Mouse (Mus musculus): ENCODE measurements around the gene Git2.

The Git2 gene

DNA sequence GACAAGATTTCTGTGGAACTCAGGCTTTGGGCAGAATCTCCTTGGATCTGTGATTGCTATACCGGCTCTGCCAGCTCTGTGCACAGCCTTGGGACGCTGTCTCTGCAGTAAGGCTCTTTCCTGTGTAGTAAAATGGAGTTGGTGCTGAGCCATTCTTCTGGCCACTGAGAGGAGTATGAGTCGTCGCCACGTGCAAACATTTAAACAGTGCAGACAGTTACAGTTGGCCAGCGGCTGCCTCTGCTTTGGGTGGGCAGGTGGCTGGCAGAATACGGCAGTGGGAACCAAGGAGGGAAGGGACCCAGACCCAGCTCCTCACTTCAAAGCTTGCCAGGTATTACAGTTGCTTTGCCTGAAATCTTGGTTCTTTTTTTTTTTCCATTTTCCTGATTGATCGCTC is 21.9 kb upstream of the Git2 start:
- DNase-seq (ENCODE audit: extremely low read depth, low read depth, low spot score), result no peak

DNA sequence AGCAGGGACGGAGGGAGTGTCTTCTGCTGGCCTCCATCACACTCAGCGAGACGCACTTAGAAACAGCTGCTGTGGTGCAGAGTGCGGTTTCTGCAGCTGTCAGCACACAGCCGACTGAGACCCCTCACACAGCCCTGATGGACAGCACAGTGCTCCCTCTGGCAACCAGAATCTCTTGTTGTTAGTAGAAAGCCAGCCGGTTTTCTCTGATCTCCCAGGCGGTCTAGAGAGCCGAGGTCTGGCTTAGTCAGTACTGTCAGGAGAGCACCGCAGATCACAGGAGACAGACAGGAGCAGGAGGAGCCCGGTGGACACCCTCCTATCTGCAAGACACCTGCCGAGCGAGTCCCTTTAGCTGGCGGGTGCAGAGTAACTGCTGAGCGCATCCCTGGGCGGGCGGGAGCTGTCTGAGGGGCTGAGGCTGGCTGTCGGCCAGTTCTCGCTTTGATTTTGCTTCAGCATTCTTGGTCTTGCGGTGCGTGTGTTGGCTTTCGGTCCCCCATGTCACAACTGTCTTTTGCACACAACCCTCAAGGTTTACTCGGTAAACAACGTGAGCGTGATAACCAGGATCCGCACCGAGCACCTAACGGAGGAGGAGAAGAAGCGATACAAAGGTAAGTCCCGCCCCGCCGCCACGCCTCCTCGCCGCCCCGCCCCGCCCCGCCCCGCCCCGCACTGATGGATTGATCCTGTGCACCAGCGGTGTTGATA is 21.1 kb upstream of the Git2 start:
- DNase-seq (ENCODE audit: extremely low read depth, low read depth, low spot score), result no peak

DNA sequence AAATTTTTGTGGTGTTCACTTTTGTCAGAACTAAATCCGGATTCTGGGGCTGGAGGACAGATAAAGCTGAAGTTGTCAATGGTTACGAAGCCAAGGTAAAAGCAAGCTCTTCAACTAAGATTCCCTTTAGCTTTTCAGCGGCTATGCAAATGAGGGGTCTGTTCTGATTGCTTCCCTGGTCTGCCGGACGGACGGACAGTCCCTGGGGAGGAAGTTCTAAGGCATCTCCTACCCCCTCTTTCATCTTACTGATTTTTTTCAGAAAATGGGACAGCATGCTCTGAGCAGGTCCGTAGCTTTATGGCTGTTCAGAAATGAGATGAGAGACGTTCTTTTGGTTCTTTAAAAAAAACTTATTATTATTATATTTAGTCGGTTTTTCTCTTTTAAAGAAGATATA is 20.3 kb upstream of the Git2 start:
- no peak for DNase-seq (ENCODE audit: extremely low read depth, low read depth, low spot score)

DNA sequence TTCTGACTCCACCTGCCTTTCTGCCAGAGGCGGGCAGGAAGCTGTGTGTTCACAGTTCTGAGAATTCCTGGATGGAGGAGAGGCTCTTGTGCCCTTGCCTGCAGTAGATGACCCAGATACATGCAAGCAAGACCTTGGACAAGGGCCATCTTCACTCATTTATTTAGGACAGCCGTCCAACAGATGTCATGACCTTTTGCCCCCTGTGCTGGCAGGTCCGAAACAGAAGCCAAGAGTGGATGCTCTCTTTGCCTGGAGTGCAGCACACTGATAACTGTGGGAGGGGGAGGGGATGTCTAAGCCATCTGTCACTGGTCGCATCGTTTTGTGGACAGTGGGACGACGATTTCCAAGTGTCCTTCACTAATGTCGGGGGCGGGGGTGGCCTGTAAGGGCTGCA is 19.9 kb upstream of the Git2 start:
- no peak for DNase-seq (ENCODE audit: extremely low read depth, low read depth, low spot score)

DNA sequence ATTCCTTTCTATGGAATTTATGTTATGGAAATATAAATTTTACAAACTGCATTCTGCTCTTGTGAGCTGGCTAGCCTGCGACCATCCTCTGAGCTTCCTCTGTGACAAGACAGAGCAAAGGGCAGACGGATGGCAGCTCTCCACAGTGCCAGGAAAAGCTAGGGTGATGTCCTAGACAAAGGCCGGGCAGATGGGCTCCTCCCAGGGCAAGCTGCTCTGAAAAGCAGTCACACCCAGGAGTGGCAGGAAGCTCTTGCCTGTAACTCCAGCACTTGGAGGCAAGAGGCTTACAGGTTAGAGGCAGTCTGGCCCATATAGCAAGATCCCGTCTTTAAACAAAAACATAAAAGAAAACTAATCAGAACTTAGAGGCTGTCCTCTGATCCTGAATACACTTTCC is 19.3 kb upstream of the Git2 start:
- no peak for DNase-seq (ENCODE audit: extremely low read depth, low read depth, low spot score)

DNA sequence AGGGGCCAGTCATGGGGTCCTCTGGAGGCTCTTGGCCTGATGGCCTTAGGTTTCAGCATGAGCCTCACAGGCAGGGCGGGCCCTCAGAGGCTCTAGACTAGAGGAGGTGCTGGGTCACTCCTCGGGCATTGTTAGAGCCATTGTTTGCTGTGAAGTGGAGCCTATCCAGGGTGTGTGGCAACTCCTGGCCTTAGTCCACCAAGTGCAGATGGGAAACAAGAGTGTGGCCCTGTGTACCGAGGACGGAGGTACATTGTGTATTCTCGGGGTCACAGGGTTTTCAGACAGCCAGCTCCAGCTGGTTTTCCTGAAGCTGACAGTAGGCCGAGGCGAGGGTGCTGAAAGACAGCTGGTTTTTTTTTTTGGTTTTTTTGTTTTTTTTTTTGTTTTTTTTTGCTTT is 18.0 kb upstream of the Git2 start:
- DNase-seq (ENCODE audit: extremely low read depth, low read depth, low spot score), result peak; percentile 52

DNA sequence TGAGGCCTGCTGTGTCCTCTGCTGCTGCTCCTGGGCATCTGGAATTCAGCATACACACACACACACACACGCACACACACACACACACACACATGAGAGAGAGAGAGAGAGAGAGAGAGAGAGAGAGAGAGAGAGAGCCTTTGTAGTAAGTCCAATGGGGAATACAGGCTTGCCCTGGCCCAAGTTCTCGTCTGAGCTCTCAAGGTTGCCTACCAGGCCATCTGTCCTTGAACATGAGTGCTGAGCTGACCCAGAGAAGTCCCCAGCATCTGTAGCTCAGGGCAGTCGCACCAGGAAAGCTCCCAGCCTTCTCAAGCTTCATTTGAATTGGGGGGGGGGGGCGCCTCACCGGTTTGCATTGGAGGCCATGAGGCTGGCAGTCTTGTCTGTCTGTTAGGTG is 9.9 kb upstream of the Git2 start:
- DNase-seq (ENCODE audit: extremely low read depth, low read depth, low spot score), result no peak

DNA sequence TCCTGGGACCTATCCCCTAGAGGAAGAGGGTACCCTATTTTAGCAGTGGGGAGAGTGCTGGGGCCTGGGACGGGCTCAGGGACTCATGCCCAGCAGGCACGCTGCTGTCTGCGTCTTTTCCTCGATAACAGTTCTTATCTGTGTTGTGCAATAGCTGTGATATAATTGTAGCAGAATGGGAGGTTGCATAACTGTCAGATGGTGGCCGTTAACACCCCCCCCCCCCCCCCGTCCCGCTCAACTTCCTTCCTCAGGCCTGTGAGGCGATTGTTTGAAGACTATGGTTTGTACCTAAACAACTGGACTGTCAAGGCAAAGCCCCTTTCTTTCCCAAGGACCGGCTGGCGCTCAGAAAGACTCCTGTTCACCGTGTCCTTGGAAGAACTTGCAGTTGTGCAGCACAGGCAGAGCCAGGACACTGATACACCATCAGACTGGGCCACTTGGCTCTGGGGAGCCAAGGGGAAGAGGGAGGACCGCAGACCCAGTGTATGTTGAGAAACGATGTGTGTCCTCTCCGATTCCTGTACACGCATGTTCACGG is 9.4 kb upstream of the Git2 start:
- DNase-seq (ENCODE audit: extremely low read depth, low read depth, low spot score), result no peak

DNA sequence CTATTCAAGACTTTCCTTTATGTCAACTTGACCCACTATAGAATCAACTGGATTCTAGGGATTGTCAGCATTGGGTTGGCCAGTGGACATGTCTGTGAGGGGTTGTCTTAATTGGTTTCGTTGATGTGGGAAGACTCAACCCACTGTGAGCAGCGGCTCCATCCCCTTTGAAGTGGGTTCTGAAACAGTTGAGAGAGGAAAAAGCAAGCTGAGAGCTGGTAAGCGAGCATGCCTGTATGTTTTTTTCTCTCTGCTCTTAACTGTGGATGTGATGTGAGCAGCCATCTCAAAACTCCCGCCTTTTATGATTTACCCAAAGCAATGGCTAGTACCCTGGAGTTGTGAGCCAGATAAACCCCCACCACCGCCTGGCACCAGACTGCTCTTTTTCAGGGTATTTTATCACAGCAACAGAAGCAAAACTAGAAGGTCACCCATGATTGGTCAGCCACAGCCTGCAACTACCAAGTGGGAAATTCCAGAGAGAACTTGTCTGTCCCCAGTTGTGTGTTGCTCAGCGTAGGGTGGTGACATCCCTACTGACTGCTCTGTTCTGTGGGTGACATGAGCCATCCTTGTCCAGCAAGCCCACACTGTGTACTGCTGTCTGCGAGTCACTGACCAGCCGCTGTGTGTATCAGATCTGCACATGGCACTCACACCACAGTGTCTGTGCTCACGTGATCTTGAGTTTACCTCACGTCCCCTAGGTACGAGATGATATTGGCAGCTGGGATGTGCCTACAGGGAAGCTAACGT is 8.3 kb upstream of the Git2 start:
- DNase-seq (ENCODE audit: extremely low read depth, low read depth, low spot score), result no peak

DNA sequence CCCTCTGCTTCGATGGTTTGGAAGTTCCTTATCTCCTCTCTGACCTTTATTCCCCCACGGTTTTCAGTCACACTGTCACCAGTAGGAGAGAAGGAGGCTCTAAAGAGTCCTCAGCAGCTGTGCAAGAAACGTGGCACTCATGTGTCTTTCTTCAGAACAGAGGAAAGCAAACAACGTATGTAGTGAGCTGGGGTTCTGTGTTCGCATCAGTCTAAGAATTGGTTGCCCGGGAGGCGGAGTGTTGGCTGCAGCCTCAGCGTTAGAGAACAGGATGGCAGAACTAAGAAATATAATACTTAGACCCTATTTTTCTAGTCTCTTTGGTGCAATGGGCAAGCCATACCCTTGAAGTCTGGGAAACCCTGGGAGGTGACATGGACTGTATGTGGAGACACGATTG is 7.7 kb upstream of the Git2 start:
- DNase-seq (ENCODE audit: extremely low read depth, low read depth, low spot score), result no peak

DNA sequence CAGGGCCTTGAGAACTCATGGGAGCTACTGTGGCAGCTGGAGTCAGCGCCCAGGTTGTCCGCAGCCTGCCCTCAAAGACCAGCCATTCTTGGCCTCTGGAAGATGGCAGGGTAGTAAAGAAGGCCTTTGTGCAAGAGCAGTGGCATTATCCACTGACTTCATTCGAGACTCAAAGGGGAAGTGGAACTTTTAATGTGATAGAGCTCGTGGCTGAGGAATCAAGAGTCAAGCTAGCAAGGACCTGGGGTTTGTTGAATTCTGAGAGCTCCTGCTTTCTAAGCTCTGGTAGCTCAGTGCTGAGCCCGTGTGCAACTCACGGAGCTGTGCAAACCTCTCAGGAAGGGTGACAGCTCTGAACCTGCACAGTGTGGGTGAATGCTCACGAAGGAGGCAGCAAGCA is 5.6 kb upstream of the Git2 start:
- DNase-seq (ENCODE audit: extremely low read depth, low read depth, low spot score), result no peak

DNA sequence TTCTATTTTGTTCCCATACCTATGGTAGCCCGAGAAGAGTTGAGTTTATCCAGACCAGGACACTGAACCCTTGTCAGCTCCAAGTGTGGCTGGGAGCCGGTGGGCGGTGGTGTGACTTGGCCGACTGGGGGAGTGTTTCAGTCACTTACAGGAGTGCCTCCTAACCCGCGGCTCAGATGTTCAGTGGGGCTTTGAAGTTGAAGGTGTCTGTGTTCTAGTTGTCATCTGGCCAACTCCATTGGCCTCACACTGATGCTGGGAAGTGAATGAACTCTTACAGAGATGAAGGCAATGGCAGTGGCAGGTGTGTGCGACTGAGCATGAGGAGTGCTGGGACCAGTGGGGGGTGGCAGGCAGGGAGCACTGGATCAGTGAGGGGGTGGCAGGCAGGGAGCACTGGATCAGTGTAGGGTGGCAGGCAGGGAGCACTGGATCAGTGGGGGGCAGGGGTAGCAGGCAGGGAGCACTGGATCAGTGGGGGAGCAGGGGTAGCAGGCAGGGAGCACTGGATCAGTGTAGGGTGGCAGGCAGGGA is 4.7 kb upstream of the Git2 start:
- DNase-seq (ENCODE audit: extremely low read depth, low read depth, low spot score), result no peak

DNA sequence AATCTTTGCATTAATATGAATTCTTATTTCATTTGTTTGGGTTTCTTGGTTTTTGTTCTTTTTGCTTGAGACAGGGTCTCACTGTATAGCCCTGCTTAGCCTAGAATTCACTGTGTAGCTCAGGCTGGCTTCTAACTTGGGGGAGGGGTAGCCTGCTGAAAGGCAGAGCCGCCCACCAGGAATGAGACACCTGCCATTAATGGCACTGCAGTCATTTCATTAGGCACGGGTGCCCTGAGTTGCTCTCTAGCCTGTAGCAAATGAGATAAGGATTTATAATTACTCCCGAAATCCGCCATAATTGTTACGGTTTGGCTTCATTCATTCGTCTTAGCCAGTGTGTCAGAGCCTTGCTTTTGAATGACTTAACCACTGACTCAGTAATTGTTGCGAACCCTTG is 857 bp upstream of the Git2 start:
- no peak for DNase-seq (ENCODE audit: extremely low read depth, low read depth, low spot score)

DNA sequence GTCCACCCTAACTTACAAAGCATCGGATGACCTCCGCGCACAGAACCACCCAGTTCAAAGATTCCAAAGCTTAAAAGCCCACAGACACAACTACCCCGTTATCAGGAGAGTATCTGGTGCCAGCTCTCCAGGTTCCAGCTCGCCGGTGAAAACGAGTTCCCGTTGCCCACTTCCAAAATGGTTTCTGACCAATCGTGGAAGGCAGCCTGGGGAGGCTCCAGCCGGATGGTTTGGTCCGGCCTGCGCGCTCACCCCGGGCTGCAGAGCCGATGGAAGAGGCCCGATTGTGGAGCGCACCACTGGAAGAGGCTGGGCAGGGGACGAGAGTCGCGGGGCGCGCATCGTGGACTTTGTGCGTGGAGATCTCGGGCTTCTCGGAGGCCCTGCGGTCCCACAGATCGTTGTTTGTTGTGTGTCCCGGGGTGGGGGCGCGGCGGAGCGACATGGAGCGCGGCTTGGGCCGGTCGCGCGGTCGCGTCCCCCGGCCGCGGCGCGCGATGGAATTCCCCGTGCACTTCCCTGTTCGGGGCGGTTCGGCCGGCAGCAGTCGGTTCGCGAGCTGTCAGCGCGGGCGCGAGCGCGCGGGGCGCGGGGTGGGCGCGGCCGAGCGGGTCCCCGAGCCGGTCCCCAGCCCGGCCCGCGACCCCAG is 790 bp downstream of the Git2 start, which contains the start of gene Ankrd13a:
Gene Ankrd13a (plus strand): TSS at position 275 of the 649 bp plus-strand sequence.
- DNase-seq (ENCODE audit: extremely low read depth, low read depth, low spot score), result peak; percentile 30

DNA sequence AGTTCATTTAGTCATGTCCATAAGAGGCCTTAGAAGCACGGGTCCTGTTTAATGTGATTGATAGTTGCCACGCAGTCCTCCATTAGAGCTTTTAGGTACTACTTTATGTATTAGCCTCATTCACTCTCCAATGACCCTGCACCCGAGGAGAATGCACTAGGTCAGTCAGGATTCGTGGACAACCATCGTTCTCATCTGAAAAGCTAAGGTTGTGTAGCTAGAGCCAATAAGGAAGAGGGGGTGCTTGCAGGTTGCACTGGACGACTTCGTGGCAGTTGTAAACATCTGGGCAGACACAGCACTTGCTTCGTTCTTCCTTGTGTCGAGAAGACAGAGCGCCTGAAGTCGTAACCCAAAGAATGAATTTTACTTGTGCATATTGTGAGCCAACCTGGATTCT is 1.5 kb downstream of the Git2 start:
- no peak for DNase-seq (ENCODE audit: extremely low read depth, low read depth, low spot score)

DNA sequence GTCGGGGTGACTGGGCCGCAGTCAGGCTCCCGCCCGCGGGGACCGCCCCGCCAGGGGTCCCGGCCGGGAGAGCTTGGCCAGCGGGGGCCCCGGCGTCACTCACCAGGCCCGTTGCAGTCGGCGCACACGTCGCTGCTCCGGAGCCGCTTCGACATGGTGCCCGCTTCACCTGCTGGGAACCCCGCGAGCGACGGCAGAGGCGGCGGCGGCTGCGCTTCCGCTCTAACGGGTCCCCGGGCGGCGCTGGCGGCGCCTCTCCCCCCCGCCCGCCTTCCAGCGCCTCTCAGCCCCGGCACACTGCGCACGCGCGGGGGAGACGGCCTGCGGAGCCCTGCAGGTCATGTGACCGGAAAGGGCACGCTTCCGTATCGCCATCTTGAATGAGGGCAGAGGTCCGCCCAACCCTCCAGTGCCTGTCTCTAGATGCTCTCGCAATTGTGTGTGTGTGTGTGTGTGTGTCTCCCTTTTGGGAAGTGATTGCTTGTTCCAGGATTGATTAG is 2.1 kb downstream of the Git2 start:
- DNase-seq (ENCODE audit: extremely low read depth, low read depth, low spot score), result peak; percentile 52

DNA sequence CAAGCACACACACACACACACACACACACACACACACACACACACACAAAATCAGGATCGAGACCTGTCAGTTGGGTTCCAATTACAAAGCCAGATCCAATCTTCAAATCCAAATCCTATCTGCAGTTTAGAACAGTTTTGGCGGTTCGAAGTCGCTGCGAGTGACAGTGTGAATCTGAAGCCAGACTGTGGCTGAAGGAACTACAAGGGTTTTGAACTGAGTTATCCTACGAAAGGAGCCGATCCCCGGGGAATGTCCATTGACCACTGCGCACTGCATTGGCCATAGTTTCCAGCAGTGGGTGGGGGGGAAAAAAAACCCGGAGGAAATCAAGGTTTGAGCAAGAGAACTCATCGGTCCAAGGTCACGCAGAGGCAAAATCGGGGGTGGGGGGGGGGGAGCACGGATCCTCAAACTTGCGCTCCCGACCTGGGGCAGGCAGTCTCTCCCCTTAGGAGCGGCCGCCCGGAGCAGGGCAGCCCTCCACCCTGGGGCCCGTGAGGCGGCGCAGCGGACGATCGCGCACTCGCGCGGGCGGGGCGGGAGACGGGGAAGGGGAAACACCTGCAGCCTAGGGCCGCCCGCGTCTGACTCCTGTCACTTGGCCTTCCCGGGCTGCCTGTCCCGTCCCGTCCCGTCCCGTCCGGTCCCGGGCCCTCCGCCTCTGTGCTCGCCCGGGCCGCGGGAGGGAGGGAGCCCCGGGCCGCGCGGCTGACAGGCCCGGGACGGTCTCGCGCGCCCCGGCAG is 2.7 kb downstream of the Git2 start:
- no peak for DNase-seq (ENCODE audit: extremely low read depth, low read depth, low spot score)

DNA sequence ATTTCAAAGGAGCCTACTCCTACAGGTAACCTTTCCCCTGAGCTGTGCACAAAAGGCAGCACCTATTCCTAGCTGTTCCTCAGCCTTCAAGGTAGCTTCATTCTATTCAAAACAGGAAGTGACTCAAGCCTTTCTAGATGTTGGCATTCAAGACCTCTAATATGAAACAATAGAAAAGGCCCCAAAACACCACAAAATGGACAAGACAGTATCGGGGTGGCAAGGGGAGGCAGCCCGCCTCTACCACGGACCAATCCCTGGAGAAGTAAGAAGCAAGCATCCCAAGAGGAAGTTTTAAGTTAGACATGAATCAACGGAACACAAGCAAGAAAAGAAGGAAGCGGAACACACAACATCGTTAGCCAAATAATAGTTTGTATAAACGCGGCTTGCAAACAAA is 3.5 kb downstream of the Git2 start:
- DNase-seq (ENCODE audit: extremely low read depth, low read depth, low spot score), result no peak

DNA sequence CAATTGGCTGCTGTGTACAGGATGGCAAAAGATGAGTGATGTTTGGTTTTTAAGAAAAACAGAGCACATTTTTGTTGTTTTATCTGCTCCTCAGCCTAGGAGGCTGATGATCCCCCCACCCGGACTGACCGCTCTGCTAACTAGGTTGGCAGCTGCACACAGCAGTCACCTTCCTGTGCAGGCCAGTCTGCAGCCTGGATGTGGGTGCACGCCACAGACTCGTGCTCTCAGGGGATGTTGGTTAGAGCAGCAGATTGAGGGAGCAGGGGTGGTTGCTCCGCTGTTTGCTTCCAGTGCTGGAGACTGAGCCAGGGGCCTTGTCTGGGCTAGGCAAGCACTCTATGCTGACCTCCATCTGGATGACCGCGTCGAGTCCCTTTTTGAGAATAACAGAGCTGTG is 5.5 kb downstream of the Git2 start:
- DNase-seq (ENCODE audit: extremely low read depth, low read depth, low spot score), result no peak

DNA sequence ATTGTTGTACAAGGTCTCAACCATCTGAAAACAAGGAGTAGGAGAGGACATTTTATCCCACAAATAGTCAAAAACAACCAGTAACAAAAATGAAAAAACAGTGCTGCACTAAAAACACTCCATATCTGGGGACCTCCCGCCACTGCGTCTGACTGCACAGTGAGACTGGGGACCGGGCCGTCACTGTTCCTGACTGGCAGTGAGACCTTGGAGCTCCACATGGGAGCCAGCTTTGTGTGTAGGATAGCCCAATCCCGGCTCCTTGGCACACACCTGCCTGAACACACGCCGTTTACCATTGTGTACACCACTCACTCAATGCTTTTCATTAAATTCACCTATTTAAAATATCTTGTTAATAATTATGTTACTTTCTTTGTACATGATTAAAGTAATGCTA is 8.1 kb downstream of the Git2 start:
- no peak for DNase-seq (ENCODE audit: extremely low read depth, low read depth, low spot score)

DNA sequence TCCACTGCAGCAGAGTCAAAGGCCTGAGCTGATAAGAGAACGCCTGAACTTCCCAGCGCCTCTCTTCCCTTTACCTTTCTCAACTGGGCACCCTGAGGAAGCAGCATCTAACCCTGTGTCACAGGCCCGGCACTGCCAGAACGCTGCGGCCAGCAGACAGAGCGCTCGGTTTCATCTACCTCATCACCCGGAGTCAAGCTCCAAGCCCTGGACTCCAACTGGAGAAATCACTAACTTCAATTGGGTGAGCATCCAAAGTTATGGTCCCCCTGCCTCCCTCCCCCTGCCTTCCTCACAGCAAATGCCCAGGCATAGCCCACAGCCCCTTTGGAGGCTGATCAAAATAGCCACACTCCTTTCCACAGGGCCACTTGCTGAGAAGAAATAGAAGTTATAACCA is 8.6 kb downstream of the Git2 start:
- DNase-seq (ENCODE audit: extremely low read depth, low read depth, low spot score), result no peak

Measured in fat pad, adult 2 months (tissue).